Mouse (Mus musculus): ENCODE data around the gene Fam53b.

DNA sequence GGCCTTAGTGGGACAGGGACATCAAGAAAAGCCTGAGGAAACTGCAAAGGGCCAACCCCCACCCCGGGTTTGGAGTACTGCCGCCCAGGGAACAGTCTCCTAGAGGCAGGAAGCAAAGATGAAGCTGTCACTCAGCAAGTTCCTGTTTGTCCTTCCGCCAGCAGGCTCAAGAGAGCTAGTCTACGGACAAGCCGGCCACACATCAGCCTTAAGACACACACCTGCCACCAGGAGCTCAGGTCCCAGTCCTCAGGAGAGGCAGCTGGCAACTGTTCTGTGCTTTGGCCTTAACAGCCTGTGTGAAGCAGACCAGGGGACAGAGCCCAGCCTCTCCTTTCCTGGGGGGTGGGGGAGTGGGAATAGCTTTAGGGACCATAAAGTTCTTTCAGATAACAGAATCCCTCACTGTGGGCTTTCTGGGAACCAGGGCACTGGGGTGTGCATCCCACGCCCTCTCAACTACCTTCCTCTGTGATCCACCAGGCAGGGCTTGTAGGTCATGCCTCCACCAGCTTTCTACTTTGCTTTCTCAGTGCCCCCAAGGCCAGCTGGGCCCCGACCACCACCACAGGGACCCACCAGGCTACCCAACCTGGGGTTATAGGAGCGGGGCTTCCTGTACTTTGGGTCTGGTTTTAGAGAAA lies 100.1 kb downstream of the Fam53b start:
- TF ChIP-seq MAFK (IDR thresholded peaks at IDR 0.05; ENCODE audit: insufficient read depth, low read depth, low read length) (no peak), ZC3H11A (IDR thresholded peaks at IDR 0.05; ENCODE audit: borderline replicate concordance, low read depth, low read length) (no peak), ZNF384 (IDR thresholded peaks at IDR 0.05; ENCODE audit: low read depth, low read length) (no peak)
